Mouse (Mus musculus): ENCODE data around the gene Prdm8.

The Prdm8 gene

DNA sequence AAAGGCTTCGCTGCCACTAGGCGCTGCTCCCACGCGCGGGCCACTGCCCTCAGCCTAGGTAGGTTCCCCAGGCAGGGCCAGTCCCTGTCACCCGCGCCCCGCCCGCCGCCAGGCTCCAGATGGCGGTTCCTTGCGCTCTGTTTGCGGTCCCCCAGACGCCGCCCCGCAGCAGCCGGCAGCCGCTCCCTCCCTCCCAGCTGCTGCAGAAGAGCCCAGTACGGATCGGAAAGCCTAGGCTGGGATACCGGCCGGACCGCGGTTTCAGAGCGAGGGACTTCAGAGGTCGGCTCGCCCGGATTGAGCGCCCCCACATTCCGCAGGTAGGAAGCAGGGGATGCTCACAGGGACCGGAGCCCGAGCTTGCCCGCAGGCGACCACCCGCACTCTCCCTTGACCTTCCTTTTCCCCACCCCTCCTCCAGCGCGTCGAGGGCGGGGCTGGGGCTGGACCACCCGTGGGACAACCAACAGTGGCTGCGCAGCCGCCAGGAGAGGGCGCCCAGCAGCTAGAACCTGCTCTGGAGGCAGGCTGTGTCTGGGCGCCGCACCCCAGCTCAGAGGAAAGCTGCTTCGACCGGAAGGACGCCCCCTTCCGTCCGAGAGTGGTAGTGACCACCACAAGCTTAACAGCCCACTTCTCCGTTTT lies at the start of gene Prdm8:
Prdm8 (plus strand) TSS at position 19 of the 645 bp plus-strand sequence.
- DNase-seq = peak; percentile 95

DNA sequence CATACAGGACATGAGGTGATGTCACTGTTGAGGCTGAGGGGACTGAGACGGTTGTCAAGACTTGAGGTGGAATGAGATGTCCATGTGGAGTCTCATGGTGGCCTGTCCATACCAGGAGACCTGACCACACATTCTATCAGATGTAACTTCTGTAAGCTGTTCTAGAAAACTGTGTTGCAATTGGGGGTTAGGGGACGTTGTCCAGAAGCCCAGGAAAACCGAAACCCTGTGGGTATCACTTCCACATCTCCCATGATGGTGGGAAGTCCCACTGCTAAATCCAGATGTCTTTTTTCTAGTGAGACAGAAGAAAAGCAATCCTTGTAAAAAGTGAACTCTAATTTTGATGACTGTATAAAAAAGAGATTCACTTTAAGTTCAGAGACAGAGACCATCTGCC lies 39.9 kb upstream of the Prdm8 start:
- no peak for DNase-seq

DNA sequence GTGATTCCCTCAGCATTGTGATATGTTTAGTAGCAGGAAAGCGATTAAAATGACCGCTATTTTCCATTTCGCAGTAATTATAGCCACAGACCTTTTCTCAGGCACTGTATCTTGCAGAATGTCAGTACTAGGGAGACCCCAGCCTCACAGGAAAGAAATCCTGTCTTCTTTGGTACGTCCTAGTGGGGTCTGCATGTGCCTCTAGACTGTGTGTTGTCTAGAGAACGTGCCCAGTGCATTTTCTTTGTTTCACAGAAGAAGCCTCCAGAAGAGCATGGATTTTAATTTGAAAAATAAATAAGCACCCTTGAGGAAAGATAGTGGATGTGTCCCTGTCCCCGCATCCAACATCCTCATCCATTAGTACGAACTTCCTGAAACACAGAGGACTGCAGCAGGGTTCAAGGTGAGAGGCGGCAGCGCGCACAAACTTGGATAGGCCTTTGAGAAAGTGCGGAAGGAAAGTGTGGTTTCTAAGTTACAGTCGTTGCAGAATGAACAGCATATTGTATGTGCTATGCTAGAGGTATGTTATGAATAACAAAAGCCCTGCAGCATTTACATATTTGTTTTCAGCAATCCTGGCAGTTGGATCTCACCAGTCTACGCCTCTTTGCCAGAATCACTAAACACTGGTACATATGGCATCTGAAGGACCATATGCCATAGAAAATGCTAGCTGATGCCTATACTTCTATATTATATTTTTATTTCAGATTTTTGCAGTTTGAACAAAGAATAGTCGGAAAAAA lies 28.3 kb upstream of the Prdm8 start:
- no peak for DNase-seq

DNA sequence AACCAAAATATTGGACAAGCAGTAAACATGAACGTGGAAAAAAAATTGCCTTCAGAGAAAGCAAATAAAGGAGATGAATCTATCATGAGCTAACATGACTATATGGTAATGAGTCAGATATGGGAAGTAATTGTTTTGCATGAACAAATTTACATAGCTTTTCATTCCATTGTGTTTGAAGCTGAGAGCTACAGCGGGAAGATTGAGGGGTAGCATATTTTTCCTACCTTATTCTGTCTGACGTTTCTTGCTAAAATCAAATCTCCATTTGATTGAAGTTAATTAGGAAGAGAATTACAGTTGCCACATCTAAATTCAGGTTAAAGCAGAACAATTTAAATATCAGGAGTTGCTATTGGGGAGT lies 27.7 kb upstream of the Prdm8 start:
- no peak for DNase-seq

DNA sequence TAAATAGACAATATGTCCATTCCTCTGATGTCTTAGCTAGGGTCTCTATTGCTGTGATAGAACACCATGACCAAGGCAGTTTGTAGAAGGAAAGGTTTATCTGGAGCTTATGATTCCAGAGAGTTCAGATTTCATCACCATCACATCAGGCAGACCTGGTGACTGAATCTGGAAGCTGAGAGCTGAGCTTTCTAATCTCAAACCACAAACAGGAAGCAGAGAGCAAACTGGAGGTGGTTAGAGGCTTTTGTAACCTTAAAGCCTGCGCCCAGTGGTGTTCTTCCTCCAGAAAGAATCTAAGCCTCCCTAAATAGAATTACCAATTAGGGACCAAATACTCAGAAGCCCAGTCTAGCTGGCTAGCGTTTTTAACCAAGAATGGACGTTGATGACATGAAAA lies 20.1 kb upstream of the Prdm8 start:
- DNase-seq = no peak

DNA sequence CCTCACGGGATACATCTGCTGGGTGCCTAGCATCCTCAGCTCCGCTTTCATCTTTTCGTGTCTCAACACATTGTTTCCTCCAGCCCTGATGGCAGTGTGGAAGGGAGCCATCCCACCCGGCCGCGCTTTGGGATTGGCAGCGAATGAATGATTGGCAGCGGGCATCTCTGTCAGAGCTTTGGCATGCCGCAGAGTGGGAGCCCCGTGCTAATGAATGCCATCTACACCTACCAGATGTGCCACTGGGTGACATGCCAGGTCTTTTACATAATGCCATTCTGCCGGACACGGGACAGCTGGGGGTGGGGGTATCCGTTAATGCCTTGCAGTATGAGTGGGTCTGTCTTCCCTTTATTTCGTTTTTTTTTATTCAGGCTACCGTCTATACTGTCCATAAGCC lies 882 bp upstream of the Prdm8 start:
- peak; percentile 54 for DNase-seq

DNA sequence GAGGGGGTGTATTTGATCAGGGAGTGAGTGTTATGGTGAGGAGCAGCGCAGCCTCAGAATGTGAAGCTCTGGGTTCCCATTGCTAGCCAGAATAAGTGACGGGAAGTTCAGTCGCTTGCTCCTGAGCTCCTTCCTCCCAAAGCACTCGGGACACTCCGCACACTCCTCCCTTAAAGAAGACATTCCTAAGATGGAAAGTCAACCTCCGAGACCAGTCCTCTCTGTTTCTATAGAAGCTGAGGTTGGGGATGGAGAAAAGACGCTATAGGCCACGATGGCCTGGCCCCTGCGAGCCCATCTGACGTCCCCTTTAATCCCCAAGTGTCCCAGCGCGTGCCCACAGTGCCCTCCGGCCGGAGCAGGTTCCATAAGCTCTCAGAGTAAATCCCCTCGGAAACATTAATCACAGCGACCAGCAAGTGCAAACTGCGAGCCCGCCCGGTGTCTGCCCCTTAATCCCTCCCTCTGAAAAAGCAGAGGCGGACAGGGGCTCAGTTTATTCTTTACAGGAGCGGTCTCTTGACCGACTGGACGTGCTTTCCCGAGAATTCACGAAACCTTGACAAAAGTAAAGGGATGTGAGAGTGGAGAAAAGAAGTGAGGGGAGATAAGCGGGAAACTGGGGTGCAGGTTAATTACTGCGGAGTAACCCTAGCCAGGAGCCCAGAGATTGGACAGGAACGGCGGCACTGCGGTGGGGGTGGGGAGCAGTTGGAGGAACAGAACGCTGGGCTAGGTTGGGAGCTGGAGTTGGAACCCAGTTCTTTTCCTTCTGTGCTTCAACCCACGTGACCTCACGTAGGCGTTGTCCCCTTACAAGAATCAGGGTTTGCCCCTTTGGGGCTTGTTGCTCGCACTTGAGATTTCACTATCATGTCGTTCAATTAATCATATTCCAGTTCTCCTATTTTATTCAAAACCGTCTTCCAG lies 1.6 kb downstream of the Prdm8 start:
- DNase-seq = peak; percentile 83

DNA sequence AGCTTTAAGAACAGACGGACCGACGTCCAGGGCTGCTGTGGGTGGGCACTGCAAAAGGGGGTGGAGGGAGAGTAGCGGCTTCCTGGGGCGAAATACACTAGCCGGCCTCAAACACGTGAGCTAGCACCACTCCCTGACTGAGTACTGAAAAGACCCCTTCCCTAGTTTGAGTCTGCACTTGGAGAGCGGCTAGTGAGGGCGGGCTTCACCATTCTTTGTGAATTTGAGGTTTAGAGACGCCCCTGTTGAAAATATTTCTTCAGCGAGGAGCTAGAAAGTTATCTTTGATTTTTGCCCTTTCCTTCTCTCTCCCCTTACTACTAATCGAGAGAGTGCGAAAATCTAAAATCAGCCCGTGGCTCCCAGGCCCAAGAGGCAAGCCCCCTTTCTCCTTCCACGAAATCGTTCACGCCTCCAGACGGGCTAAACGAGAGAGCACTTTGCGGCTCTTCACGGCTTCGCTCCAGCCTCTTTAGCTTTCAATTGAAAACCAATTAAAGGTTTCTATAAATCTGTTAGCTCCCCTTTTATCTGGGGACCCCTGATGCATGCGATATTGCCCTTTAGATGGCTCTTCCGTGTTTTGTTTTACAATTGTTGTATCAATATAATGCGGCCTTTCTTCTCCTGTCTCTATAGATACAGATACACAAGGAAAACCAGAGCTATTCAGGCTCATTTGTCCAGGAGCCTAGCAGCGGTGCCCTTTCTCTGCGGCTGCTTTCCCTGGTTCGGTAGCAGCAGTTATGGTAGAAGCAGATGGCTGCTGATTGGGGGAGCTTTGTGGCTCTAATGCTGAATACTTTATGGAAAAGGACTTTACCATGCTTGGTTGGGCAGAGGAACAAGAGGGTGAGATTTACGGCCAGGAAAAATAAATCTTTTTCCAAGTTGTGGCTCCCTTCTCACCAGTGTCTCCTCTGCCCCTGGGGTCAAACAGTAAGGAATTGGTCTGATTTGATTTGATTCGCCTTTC lies 2.7 kb downstream of the Prdm8 start:
- peak; percentile 62 for DNase-seq

DNA sequence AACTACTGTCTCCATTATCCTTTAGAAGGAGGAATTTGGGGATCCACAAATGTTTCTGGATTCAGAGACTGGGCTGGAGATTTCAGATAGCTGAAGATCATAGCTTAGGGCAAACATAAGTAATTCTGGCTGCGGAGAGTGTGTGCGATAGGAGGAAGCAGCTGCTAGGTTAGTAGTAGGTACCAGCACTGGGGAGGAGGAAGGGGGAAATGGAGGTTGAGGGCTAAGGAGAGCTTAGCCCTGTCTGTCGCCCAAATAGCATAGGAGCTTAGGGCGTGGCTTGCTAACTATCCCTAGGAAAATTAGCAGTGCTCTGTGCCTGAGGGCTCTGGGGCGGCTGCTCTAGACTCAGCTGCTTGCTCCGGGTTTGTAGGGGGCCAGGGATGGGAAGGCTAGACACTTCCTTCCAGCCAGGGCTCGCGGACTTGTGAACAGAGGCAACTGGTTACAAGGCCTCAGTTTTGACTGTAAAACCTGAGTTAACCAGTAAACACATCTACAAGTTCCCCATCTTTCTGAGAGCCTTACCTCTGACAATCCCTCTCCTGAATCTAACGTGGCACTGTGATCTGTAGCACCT lies 4.7 kb downstream of the Prdm8 start:
- DNase-seq = no peak

DNA sequence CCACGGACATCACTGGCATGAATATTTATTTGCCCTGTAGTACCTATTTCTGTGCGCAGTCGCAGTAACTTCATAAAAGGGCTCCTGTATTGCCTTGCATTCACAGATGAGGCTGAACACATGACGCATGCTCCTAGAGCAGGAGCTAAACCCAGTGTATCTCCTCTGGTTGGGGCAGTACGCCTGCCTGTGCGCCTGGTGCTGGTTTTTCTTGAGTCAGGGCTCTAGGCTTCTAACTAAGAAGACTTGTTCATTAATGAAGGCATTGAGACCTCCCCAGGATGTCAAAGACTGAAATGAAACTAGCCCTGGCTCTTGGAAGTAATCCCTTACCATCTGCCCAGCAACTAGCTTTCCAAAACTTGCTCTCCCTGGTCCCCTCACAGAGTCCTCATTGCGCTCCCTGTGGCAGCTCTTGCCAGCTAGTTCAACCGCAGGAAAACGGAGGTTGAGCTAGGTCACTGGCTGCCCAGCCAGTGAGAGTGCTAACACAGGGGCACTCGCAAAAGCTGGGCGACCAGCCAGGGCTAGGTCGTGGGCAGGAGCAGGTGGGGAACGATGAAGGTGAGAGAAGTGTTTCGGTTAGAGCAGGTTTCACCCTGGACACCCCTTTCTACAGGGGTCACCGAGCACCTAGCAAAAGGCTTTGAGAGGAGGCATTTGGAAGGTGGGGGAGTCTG lies 5.6 kb downstream of the Prdm8 start:
- DNase-seq = no peak

DNA sequence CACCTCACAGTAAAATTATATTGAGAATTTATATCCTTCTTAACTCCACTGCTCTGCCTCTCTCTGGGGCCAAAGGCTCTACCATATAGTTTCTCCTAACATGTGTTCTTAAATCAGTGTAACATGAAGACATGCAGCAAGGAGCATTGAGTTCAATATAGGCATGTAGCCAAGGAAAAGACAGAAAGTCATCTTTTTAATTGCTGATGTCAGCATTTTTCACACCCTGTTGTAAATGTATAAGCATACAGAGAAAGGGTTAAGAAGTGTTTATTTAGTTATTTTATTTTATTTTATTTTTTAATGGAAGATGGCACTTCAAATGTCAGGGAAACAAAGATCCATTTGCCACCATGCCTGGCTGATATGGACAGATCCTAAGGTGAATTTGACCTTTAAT lies 6.7 kb downstream of the Prdm8 start:
- DNase-seq = no peak

DNA sequence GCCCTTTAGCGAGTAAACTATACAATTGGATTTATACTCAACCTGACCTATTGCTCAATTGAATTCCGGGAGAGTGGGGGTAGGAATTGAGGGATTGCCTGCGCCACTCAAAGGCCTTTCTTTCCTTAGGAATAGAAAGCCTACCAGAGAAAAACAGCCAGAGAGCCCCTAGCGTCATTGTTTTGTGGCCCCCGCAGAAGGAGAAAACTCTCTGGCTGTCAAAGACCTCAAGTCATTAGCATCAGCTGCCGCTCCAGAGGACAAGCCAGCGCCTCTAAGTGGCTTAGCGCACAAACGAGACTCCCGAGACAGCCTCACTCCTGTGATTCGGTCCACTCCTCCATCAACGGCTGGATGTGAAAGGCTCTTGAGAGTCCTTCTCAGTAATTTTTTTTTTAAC lies 12.6 kb downstream of the Prdm8 start:
- DNase-seq = peak; percentile 66

DNA sequence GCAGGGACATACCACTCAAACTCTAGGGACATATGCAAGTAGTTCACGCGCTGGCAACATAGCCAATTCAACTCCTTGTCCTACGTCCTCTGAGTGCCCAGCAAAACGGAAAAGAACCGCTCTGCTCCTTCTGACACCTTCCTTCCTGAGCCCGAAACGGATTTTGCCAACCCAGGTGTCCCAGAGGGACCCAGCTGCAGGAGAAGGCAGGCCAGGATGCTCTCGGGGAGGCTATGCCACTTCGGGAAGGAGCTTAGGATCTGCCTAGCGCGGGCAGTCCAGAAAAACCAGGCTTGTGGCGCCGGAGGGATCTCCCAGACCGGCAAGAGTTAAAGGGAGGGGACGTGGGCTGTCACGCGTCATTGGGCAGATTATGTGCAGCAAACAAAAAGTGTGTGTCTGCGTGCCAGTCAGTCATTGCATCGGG lies 13.5 kb downstream of the Prdm8 start:
- peak; percentile 88 for DNase-seq

DNA sequence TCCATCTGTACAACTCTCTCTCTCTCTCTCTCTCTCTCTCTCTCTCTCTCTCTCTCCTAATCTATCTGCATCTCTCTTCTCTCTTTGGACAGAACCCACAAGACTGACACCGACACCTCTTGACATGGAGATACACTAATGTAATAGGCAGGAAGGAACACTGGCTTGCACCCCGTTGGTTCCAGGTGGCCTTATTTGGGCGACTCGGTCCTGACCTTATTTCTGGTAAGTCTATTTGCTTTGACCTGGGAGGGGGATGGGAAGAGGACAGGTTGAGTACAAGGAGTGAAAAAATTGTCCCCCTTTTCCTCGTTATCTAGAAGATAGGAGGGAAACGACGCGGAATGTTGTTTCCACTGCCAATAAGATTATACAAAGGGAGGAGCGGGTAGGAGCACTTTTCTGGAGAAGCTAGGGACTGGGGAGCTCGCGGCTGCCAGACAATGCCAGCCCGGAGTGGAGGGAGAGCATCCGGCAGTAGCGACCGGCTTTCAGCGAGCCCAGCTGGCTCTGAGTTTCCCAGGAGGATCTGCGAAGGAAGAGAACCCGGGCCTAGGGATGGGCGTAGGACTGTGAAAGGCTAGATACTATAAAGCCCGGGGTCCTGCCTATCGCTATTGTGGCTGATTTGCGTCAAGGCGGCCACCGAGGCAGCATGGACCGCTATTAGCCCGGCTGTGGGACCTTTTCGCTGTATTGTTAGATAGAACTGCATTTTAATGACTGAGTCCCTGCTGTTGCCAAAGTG lies 14.1 kb downstream of the Prdm8 start:
- peak; percentile 69 for DNase-seq

DNA sequence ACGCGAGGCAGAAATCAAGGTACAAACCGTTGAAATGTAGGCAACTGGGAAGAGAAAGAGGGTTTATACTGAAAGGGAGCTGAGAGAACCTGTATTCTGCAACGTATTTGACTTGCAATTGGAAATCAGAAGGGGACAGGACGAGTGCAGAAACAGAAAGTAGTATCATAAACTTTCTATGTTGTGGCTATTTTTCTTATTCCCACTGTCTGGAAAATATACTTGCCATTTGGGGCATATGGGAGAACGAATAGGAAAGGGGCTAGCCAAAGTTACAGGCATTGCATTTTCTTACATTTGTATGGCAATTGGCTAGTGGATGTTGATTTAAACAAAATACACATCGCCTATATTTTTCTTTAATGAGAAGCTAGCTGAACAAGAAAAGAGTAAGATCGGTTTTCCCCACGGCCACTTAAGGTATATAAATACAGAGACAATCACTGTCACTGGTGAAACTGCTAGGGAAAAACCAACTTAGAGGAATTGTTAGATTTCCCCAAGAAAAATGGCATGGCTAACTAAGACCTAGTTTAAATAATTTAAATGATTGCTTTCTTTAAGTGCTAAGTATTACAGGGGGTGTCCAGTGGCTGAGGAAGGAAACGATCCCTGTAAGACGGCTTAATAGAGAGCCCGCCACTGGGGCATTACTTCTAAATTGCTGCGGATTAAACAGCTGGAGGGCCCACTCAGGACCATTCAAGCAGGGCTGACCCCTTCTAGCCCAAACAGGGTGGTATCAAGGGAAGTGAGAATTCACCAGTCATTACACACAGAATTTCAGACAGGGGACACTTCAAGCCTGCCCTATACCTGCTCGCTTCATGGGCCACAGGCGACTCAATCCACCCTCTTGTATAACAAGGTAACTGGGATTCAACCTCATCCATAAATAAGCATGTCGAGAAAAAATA lies 14.9 kb downstream of the Prdm8 start:
- DNase-seq = no peak

DNA sequence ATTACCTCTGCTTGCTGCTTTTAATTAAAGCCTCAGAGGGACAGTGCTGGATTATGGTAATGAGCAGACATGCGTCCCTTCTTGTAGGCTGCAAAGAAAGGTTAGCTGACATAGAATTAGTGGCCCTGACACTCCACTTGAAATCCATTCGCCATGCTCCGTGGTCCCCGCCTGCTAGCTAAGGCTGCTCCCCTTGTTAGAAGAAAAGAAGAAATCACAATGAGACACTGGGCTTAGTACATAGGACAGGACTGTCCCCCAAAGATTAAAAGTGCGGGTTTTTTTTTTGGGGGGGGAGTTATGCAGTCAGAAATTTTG lies 15.6 kb downstream of the Prdm8 start:
- peak; percentile 41 for DNase-seq

DNA sequence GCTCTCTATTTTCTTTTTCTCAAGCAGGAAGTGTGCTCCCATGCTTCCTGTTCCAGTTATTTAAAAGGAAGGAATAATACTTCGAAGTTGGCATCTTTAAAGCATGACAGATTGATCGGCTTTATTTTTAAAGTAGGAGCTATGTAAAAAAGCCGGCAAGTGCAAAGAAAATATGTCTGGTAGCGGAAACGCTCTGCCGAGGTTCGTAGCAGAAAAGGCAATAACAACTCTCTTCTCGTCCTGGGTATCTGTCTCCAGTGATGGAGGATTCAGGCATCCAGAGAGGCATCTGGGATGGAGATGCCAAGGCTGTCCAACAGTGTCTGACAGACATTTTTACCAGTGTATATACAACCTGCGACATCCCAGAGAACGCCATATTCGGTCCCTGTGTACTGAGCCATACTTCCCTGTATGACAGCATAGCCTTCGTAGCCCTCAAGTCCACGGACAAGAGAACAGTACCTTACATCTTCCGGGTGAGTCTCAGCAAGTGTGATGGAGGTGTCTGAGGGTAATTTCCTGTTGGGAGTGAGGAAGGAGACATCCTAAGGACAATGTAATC lies 16.1 kb downstream of the Prdm8 start:
- DNase-seq = no peak

DNA sequence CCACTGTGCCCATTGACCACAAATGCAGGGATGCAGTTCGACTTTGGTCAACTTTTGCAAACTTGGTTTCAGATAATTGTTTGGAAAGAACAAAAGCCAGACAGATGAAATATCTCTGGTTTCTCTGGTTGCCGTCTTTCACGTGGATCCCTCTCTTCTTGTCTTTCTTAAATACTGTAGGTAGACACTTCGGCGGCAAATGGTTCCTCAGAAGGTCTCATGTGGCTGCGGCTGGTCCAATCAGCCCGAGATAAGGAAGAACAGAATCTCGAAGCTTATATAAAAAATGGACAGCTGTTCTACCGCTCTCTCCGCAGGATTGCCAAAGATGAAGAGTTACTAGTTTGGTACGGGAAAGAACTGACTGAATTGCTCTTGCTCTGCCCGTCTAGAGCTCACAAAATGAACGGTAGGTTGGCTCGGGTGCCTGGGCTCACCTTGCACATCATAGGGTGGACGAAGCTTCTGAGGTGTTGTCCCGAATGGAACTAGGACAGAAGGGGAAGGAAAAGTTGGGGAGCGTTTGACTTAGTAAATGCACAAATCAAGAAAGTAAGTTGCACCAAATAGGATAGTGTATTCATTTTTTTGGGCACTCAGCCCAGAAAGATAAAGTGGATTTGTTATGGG lies 17.4 kb downstream of the Prdm8 start:
- DNase-seq = no peak
